Mouse (Mus musculus) embryonic fibroblast, embryonic 13.5 days (primary cell): ENCODE data around the gene Stpg1.

ENCODE experiments used
- CTCF ChIP-seq: IDR thresholded peaks from 2 replicates; pipeline ENCODE4 v1.5.1; 2011; ENCODE audit warnings: mild to moderate bottlenecking, control low read depth, low read length, moderate library complexity, borderline replicate concordance; ENCODE audit not compliant: insufficient read depth
- POLR2A ChIP-seq: IDR thresholded peaks from 2 replicates; pipeline ENCODE4 v1.6.1; 2011; ENCODE audit warnings: low read depth, mild to moderate bottlenecking, control low read depth, low read length, moderate library complexity

DNA sequence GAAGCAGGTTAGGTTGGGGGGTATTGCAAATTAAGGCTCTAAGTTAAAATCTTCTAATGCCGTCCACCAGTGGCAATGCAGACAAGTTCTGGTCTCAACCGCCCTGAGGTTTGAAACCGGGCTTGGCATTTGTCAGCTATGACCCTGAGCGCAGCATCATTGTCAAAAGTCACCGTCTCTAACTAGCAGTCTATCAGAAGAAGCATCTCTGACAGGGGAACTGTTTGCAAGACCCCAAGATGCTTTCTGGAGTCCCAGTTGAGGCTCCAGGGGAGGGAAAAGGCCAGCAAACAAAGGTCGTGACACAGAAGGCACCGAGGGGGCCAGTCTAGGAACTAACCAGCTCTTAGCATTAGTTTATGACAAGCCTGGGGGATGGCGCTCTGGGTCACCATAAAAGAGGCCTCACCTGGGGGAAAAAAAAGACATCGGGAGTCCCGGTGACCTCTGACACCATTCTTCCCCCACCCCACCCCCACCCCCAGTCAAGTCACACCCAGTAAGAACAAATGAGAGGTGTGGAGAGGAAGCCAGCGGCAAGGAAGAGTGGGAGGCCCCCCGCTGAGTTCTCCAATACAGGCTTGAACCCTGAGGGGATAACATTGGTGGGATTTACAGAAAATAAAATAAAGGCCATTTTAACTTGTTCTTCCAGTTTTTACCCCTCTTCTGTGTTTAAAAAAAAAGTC lies 86.8 kb downstream of the Stpg1 start:
- TF ChIP-seq CTCF (no peak), POLR2A (no peak)
